Mouse (Mus musculus): Measurements from ENCODE around the gene Rnf157. TPM values are rescaled to one million over a fixed set of nuclear protein-coding genes. Genes with fewer than 3 reads are reported as not detected.

The Rnf157 gene
- polyA plus RNA-seq, 2 experiments: 0.57 to 0.66 TPM

GRCm38 (mm10) chr11:116447822-116448221, 35.0 kb upstream of the Rnf157 start:
- H3K27me3 ChIP-seq (ENCODE audit: control insufficient read depth, insufficient read depth, low read length): no peaks in the 10 kb centered on the region; the same call in 1 of the 2 replicates
- no peak overlapping the region for H3K9ac ChIP-seq (replicated peaks)
- H3K9me3 ChIP-seq (ENCODE audit: control insufficient read depth, low read length): no peaks in the 10 kb centered on the region; the same call in 1 of the 2 replicates
- DNase-seq (ENCODE audit: low read depth in 3 of 3, low spot score in 3 of 3): no peak
- TF ChIP-seq EP300 (IDR thresholded peaks at IDR 0.05; ENCODE audit: low read depth): no peak
- peak; percentile 30; the same call in 1 of the 2 replicates for TF ChIP-seq CTCF (IDR thresholded peaks at IDR 0.05; ENCODE audit: low read depth)
- H3K27ac ChIP-seq: no peak overlapping the region
- H3K36me3 ChIP-seq (replicated peaks; ENCODE audit: control insufficient read depth, insufficient read depth, low read depth): no peaks in the 10 kb centered on the region
- 51% methylated on average over 5 of the region's 5 CpGs for WGBS (ENCODE audit: insufficient replicate concordance)
- no peak overlapping the region for H3K4me2 ChIP-seq (ENCODE audit: low read depth)
- peaks cover 0 to 2% of the 10 kb centered on the region in 2 experiments; a peak in 1 of 4 replicates for H3K4me1 ChIP-seq (replicated peaks; ENCODE audit: control insufficient read depth in 2 of 2, insufficient read depth in 2 of 2, low read length in 1 of 2)
- no peak overlapping the region for H3K4me3 ChIP-seq (ENCODE audit: insufficient read depth in 1 of 2, low read depth in 2 of 2, low read length in 2 of 2)
- no peak for ATAC-seq (ENCODE audit: insufficient read depth)

GRCm38 (mm10) chr11:116446308-116446887, 33.6 kb upstream of the Rnf157 start:
- 16% methylated on average over 19 of the region's 19 CpGs for WGBS (ENCODE audit: insufficient replicate concordance)
- no peak overlapping the region for H3K4me3 ChIP-seq (ENCODE audit: insufficient read depth in 1 of 2, low read depth in 2 of 2, low read length in 2 of 2)
- no peak overlapping the region for H3K4me2 ChIP-seq (ENCODE audit: low read depth)
- H3K4me1 ChIP-seq (replicated peaks; ENCODE audit: control insufficient read depth in 2 of 2, insufficient read depth in 2 of 2, low read length in 1 of 2): peaks cover 0 to 2% of the 10 kb centered on the region in 2 experiments; a peak in 1 of 4 replicates
- no peaks in the 10 kb centered on the region; the same call in 1 of the 2 replicates for H3K9me3 ChIP-seq (ENCODE audit: control insufficient read depth, low read length)
- H3K36me3 ChIP-seq (replicated peaks; ENCODE audit: control insufficient read depth, insufficient read depth, low read depth): no peaks in the 10 kb centered on the region
- DNase-seq (ENCODE audit: low read depth in 3 of 3, low spot score in 3 of 3) (no peak), ATAC-seq (ENCODE audit: insufficient read depth) (peak; percentile 22; the same call in 1 of the 2 replicates)
- TF ChIP-seq CTCF (IDR thresholded peaks at IDR 0.05; ENCODE audit: low read depth) (no peak), EP300 (IDR thresholded peaks at IDR 0.05; ENCODE audit: low read depth) (no peak)
- H3K9ac ChIP-seq (replicated peaks): no peak overlapping the region
- no peak overlapping the region for H3K27ac ChIP-seq
- H3K27me3 ChIP-seq (ENCODE audit: control insufficient read depth, insufficient read depth, low read length): no peaks in the 10 kb centered on the region; the same call in 1 of the 2 replicates

- Histone ChIP-seq H3K36me3 (replicated peaks; ENCODE audit: control insufficient read depth, insufficient read depth, low read depth) (no peaks in the 10 kb centered on the region), H3K4me1 (replicated peaks; ENCODE audit: control insufficient read depth in 2 of 2, insufficient read depth in 2 of 2, low read length in 1 of 2) (peaks cover 0 to 2% of the 10 kb centered on the region in 2 experiments; a peak in 1 of 4 replicates), H3K9me3 (ENCODE audit: control insufficient read depth, low read length) (no peaks in the 10 kb centered on the region; the same call in 1 of the 2 replicates), H3K9ac (replicated peaks) (no peak overlapping the region), H3K4me2 (ENCODE audit: low read depth) (no peak overlapping the region), H3K27ac (no peak overlapping the region), H3K4me3 (ENCODE audit: insufficient read depth in 1 of 2, low read depth in 2 of 2, low read length in 2 of 2) (no peak overlapping the region), H3K27me3 (ENCODE audit: control insufficient read depth, insufficient read depth, low read length) (no peaks in the 10 kb centered on the region; the same call in 1 of the 2 replicates)
- WGBS (ENCODE audit: insufficient replicate concordance): 39% methylated on average over 16 of the region's 16 CpGs
- ATAC-seq (ENCODE audit: insufficient read depth) (peak; percentile 58), DNase-seq (ENCODE audit: low read depth in 3 of 3, low spot score in 3 of 3) (peak; percentile 73 to 78 (median 73))
- TF ChIP-seq CTCF (IDR thresholded peaks at IDR 0.05; ENCODE audit: low read depth) (peak; percentile 98), EP300 (IDR thresholded peaks at IDR 0.05; ENCODE audit: low read depth) (no peak)
Measured at GRCm38 (mm10) chr11:116445596-116446307, 32.9 kb upstream of the Rnf157 start.

- Histone ChIP-seq H3K4me2 (ENCODE audit: low read depth) (no peak overlapping the region), H3K9ac (replicated peaks) (no peak overlapping the region), H3K27me3 (ENCODE audit: control insufficient read depth, insufficient read depth, low read length) (no peaks in the 10 kb centered on the region; the same call in 1 of the 2 replicates), H3K27ac (no peak overlapping the region), H3K4me1 (replicated peaks; ENCODE audit: control insufficient read depth in 2 of 2, insufficient read depth in 2 of 2, low read length in 1 of 2) (peaks cover 0 to 4% of the 10 kb centered on the region in 2 experiments; a peak in 1 of 4 replicates), H3K9me3 (ENCODE audit: control insufficient read depth, low read length) (no peaks in the 10 kb centered on the region), H3K4me3 (ENCODE audit: insufficient read depth in 1 of 2, low read depth in 2 of 2, low read length in 2 of 2) (no peak overlapping the region), H3K36me3 (replicated peaks; ENCODE audit: control insufficient read depth, insufficient read depth, low read depth) (peaks cover 1% of the 10 kb centered on the region)
- no peak for DNase-seq (ENCODE audit: low read depth in 3 of 3, low spot score in 3 of 3)
- no peak for ATAC-seq (ENCODE audit: insufficient read depth)
- no peak for TF ChIP-seq CTCF (IDR thresholded peaks at IDR 0.05; ENCODE audit: low read depth)
- no peak for TF ChIP-seq EP300 (IDR thresholded peaks at IDR 0.05; ENCODE audit: low read depth)
- 74% methylated on average over 6 of the region's 6 CpGs for WGBS (ENCODE audit: insufficient replicate concordance)
Measured at GRCm38 (mm10) chr11:116443935-116444334, 31.1 kb upstream of the Rnf157 start.

GRCm38 (mm10) chr11:116443311-116443710, 30.5 kb upstream of the Rnf157 start:
- Histone ChIP-seq H3K27me3 (ENCODE audit: control insufficient read depth, insufficient read depth, low read length) (no peaks in the 10 kb centered on the region; the same call in 1 of the 2 replicates), H3K9me3 (ENCODE audit: control insufficient read depth, low read length) (no peaks in the 10 kb centered on the region), H3K36me3 (replicated peaks; ENCODE audit: control insufficient read depth, insufficient read depth, low read depth) (peaks cover 3% of the 10 kb centered on the region), H3K4me2 (ENCODE audit: low read depth) (no peak overlapping the region), H3K9ac (replicated peaks) (no peak overlapping the region), H3K4me3 (ENCODE audit: insufficient read depth in 1 of 2, low read depth in 2 of 2, low read length in 2 of 2) (no peak overlapping the region), H3K27ac (no peak overlapping the region), H3K4me1 (replicated peaks; ENCODE audit: control insufficient read depth in 2 of 2, insufficient read depth in 2 of 2, low read length in 1 of 2) (peaks cover 0 to 4% of the 10 kb centered on the region in 2 experiments; a peak in 1 of 4 replicates)
- 81% methylated on average over 6 of the region's 6 CpGs for WGBS (ENCODE audit: insufficient replicate concordance)
- TF ChIP-seq CTCF (IDR thresholded peaks at IDR 0.05; ENCODE audit: low read depth): no peak
- TF ChIP-seq EP300 (IDR thresholded peaks at IDR 0.05; ENCODE audit: low read depth): no peak
- DNase-seq (ENCODE audit: low read depth in 3 of 3, low spot score in 3 of 3) (no peak), ATAC-seq (ENCODE audit: insufficient read depth) (no peak)
